Mouse (Mus musculus): ENCODE measurements at regions not wholly inside any gene's neighbourhood (a gene's known extent, or its start where the extent isn't known, plus 50 kb on each side); places are given as distances from the start of the nearest gene placed in this dataset.

DNA sequence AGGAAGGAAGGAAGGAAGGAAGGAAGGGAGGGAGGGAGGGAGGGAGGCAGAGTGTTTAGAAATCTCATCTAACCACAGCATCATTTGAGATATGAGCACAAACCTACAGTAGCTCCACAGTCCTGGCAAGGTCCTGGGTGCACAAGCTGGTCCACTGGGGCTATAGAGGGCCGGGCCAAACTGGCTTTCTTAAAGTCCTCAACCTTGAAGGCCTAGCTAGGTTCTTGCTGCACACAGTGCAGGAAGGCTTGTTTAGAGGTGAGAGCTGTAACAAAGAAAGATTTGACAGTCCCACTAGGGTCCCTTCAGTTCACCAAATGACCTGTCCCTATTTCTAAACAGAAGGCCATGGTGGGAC is 97.3 kb downstream of the Npy start:
- Histone ChIP-seq H3K27me3 (replicated peaks) (no peaks in the 10 kb centered on the region), H3K9ac (ENCODE audit: insufficient read depth, low read depth) (no peak overlapping the region), H3K4me3 (replicated peaks in 1 of 3; ENCODE audit: low read depth in 2 of 3, low read length in 2 of 3, poor library complexity in 1 of 3) (no peak overlapping the region), H3K79me2 (replicated peaks; ENCODE audit: control insufficient read depth, extremely low read depth, insufficient read depth, poor library complexity, severe bottlenecking) (no peaks in the 10 kb centered on the region), H3K9me3 (replicated peaks; ENCODE audit: low read length) (peaks cover 11% of the 10 kb centered on the region), H3K4me1 (ENCODE audit: control insufficient read depth in 1 of 2, insufficient read depth in 2 of 2) (peaks cover 0 to 4% of the 10 kb centered on the region in 2 experiments; a peak in 2 of 4 replicates), H3K36me3 (replicated peaks in 1 of 2; ENCODE audit: control insufficient read depth in 1 of 2, insufficient read depth in 1 of 2, low read length in 1 of 2) (no peaks in the 10 kb centered on the region), H3K27ac (ENCODE audit: insufficient read depth, low read depth) (no peak overlapping the region), H3K4me2 (ENCODE audit: insufficient read depth, low read depth, poor library complexity, severe bottlenecking) (no peak overlapping the region)
- dilution Hi-C loops (cut with MboI; ENCODE audit: extremely low pct_ligation_motif_present, extremely low pct_unique_long_range_greater_than_20kb, low sequenced_read_pairs), result no loop called here
- no peak for DNase-seq (ENCODE audit: extremely low read depth)
- no peak for TF ChIP-seq RAD21 (IDR thresholded peaks at IDR 0.05; ENCODE audit: low read depth, low read length)
- TF ChIP-seq KAT2A (IDR thresholded peaks at IDR 0.05; ENCODE audit: insufficient replicate concordance, low read length), result no peak
- TF ChIP-seq NELFE (IDR thresholded peaks at IDR 0.05; ENCODE audit: low read depth, low read length), result no peak
- no peak for TF ChIP-seq RCOR1 (conservative IDR thresholded peaks at IDR 0.05; ENCODE audit: low read depth, low read length)
- no peak for TF ChIP-seq CHD2 (IDR thresholded peaks at IDR 0.05; ENCODE audit: low read length)
- TF ChIP-seq MAFK (IDR thresholded peaks at IDR 0.05; ENCODE audit: insufficient replicate concordance, low read length), result no peak
- TF ChIP-seq MAZ (IDR thresholded peaks at IDR 0.05; ENCODE audit: low read depth, low read length), result no peak
- TF ChIP-seq MAX (IDR thresholded peaks at IDR 0.05; ENCODE audit: low read length), result no peak
- no peak for TF ChIP-seq ZMIZ1 (IDR thresholded peaks at IDR 0.05; ENCODE audit: low read depth, low read length)
- no peak for TF ChIP-seq BHLHE40 (IDR thresholded peaks at IDR 0.05; ENCODE audit: low read depth, low read length)
- TF ChIP-seq JUN (IDR thresholded peaks at IDR 0.05; ENCODE audit: insufficient read depth, low read depth, low read length), result no peak
- in situ Hi-C loops (cut with MboI; ENCODE audit: low pct_ligation_motif_present, low pct_unique_long_range_greater_than_20kb, low sequenced_read_pairs), result loop anchor here (10.0 kb wide), 1 partner anchor 405 kb away; no protein-coding TSS in a partner anchor

- Histone ChIP-seq H3K79me2 (replicated peaks; ENCODE audit: control insufficient read depth, extremely low read depth, insufficient read depth, poor library complexity, severe bottlenecking) (no peaks in the 10 kb centered on the region), H3K4me1 (ENCODE audit: control insufficient read depth in 1 of 2, insufficient read depth in 2 of 2) (peaks cover 0 to 2% of the 10 kb centered on the region in 2 experiments; a peak in 2 of 4 replicates), H3K36me3 (replicated peaks in 1 of 2; ENCODE audit: control insufficient read depth in 1 of 2, insufficient read depth in 1 of 2, low read length in 1 of 2) (no peaks in the 10 kb centered on the region), H3K4me3 (replicated peaks in 1 of 3; ENCODE audit: low read depth in 2 of 3, low read length in 2 of 3, poor library complexity in 1 of 3) (no peak overlapping the region), H3K27me3 (replicated peaks) (no peaks in the 10 kb centered on the region), H3K4me2 (ENCODE audit: insufficient read depth, low read depth, poor library complexity, severe bottlenecking) (no peak overlapping the region), H3K9ac (ENCODE audit: insufficient read depth, low read depth) (no peak overlapping the region), H3K9me3 (replicated peaks; ENCODE audit: low read length) (peaks cover 11% of the 10 kb centered on the region), H3K27ac (ENCODE audit: insufficient read depth, low read depth) (no peak overlapping the region)
- in situ Hi-C loops (cut with MboI; ENCODE audit: low pct_ligation_motif_present, low pct_unique_long_range_greater_than_20kb, low sequenced_read_pairs), result no loop called here
- TF ChIP-seq GABPA (IDR thresholded peaks at IDR 0.05; ENCODE audit: insufficient replicate concordance, low read depth, low read length) (no peak), KAT2A (IDR thresholded peaks at IDR 0.05; ENCODE audit: insufficient replicate concordance, low read length) (no peak), BHLHE40 (IDR thresholded peaks at IDR 0.05; ENCODE audit: low read depth, low read length) (no peak), MXI1 (IDR thresholded peaks at IDR 0.05; ENCODE audit: low read depth, low read length) (no peak)
- DNase-seq (ENCODE audit: extremely low read depth), result no peak
- dilution Hi-C loops (cut with MboI; ENCODE audit: extremely low pct_ligation_motif_present, extremely low pct_unique_long_range_greater_than_20kb, low sequenced_read_pairs), result no loop called here
Measured at GRCm38 (mm10) chr6:49924296-49924695, 101.8 kb downstream of the Npy start.

DNA sequence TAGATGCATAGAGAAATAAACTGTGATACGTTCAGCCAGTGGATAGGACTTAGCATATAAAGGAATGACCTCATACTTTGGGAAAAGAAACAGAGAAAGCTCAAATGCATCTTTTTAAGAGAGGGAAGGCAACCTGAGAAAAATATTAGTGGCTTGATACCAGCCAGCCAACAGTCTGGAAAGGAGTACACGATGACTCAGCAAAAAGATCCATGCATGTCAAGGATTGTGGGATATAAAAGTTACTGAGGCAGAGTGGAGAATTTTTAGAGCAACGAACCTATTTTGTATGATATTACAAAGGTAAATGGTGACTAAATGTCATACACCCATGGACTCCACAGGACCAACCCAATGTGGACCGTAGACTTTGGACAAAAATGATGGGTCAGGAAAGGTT is 105.6 kb downstream of the Npy start:
- no peaks in the 10 kb centered on the region for H3K4me1 ChIP-seq (ENCODE audit: control insufficient read depth in 1 of 2, insufficient read depth in 2 of 2)
- no peak overlapping the region for H3K4me3 ChIP-seq (replicated peaks in 1 of 3; ENCODE audit: low read depth in 2 of 3, low read length in 2 of 3, poor library complexity in 1 of 3)
- no peak overlapping the region for H3K9ac ChIP-seq (ENCODE audit: insufficient read depth, low read depth)
- no peak overlapping the region for H3K4me2 ChIP-seq (ENCODE audit: insufficient read depth, low read depth, poor library complexity, severe bottlenecking)
- TF ChIP-seq MAX (IDR thresholded peaks at IDR 0.05; ENCODE audit: low read length) (no peak), MAFK (IDR thresholded peaks at IDR 0.05; ENCODE audit: insufficient replicate concordance, low read length) (peak; percentile 77)
- in situ Hi-C loops (cut with MboI; ENCODE audit: low pct_ligation_motif_present, low pct_unique_long_range_greater_than_20kb, low sequenced_read_pairs), result loop anchor here (25.0 kb wide), 1 partner anchor 359 kb away; no protein-coding TSS in a partner anchor
- H3K79me2 ChIP-seq (replicated peaks; ENCODE audit: control insufficient read depth, extremely low read depth, insufficient read depth, poor library complexity, severe bottlenecking), result no peaks in the 10 kb centered on the region
- H3K9me3 ChIP-seq (replicated peaks; ENCODE audit: low read length), result peaks cover 11% of the 10 kb centered on the region
- H3K36me3 ChIP-seq (replicated peaks in 1 of 2; ENCODE audit: control insufficient read depth in 1 of 2, insufficient read depth in 1 of 2, low read length in 1 of 2), result no peaks in the 10 kb centered on the region
- H3K27ac ChIP-seq (ENCODE audit: insufficient read depth, low read depth), result no peak overlapping the region
- DNase-seq (ENCODE audit: extremely low read depth), result no peak
- dilution Hi-C loops (cut with MboI; ENCODE audit: extremely low pct_ligation_motif_present, extremely low pct_unique_long_range_greater_than_20kb, low sequenced_read_pairs), result no loop called here
- H3K27me3 ChIP-seq (replicated peaks), result no peaks in the 10 kb centered on the region
